10 mouse cellular contexts compared by ENCODE assay signal in genomic region chr11:54478414-54478813, GRCm38 (mm10). TPM values are rescaled to one million over a fixed set of nuclear protein-coding genes. Genes with fewer than 3 reads are reported as not detected.
DNase-seq lines count a peak whose midpoint lies in the region; ATAC-seq and TF ChIP-seq lines count a peak whose summit lies in the region.
"Had no signal": no experiment of that assay in that cellular context is flagged by ENCODE, and none has a peak within 500 bp of the region (broad histone marks: within the 10 kb centered on the region; RNA-seq: fewer than 3 reads in every experiment).

No protein-coding gene starts in this region.

- TF ChIP-seq CTCF in midbrain, postnatal 0 days (IDR thresholded peaks at IDR 0.05) = peak; percentile 56

- no peaks in the 10 kb centered on the region for H3K27me3 ChIP-seq in midbrain, postnatal 0 days (ENCODE audit: insufficient read depth, low read length)
- no peaks in the 10 kb centered on the region for H3K27me3 ChIP-seq in midbrain, embryonic 10.5 days (ENCODE audit: low read depth, poor library complexity, severe bottlenecking)
- H3K27me3 ChIP-seq in embryonic facial prominence, embryonic 10.5 days (replicated peaks; ENCODE audit: low read depth, poor library complexity, severe bottlenecking) = no peaks in the 10 kb centered on the region
- no peaks in the 10 kb centered on the region for H3K27me3 ChIP-seq in kidney, embryonic 16.5 days (ENCODE audit: insufficient read depth, low read length)
- H3K27me3 ChIP-seq: intestine, embryonic 15.5 days; liver, embryonic 15.5 days had no signal

- H3K36me3 ChIP-seq in midbrain, postnatal 0 days (ENCODE audit: insufficient read depth, low read length) = peaks cover 7% of the 10 kb centered on the region
- H3K36me3 ChIP-seq in midbrain, embryonic 10.5 days = peaks cover 23% of the 10 kb centered on the region
- peaks cover 22% of the 10 kb centered on the region for H3K36me3 ChIP-seq in embryonic facial prominence, embryonic 10.5 days (replicated peaks)
- 0 out of 2 replicates have a peak, but pooled peaks cover 6% of the 10 kb centered on the region for H3K36me3 ChIP-seq in kidney, embryonic 16.5 days (ENCODE audit: insufficient read depth, low read length)
- H3K36me3 ChIP-seq: intestine, embryonic 15.5 days had no signal

- WGBS in midbrain, postnatal 0 days = 86% methylated on average over 1 of the region's 1 CpGs
- 88% methylated on average over 1 of the region's 1 CpGs for WGBS in midbrain, embryonic 10.5 days
- whole genome bisulfite sequencing in embryonic facial prominence, embryonic 10.5 days = 85% methylated on average over 1 of the region's 1 CpGs
- 88% methylated on average over 1 of the region's 1 CpGs for WGBS in kidney, embryonic 16.5 days

- no peak overlapping the region for H3K27ac ChIP-seq in midbrain, postnatal 0 days (ENCODE audit: low read depth, low read length)
- H3K27ac ChIP-seq in midbrain, embryonic 10.5 days (replicated peaks) = no peak overlapping the region
- H3K27ac ChIP-seq in embryonic facial prominence, embryonic 10.5 days (replicated peaks) = no peak overlapping the region
- H3K27ac ChIP-seq in kidney, embryonic 16.5 days (ENCODE audit: low read length) = no peak overlapping the region
- H3K27ac ChIP-seq: intestine, embryonic 15.5 days; liver, embryonic 15.5 days had no signal

- peak; percentile 27 for DNase-seq in embryo, embryonic 10 days (ENCODE audit: low spot score)
- DNase-seq in embryo, embryonic 9.5 days (ENCODE audit: extremely low spot score) = no peak
- no peak for DNase-seq in midbrain, postnatal 0 days (ENCODE audit: low spot score)
- no peak for DNase-seq in midbrain, embryonic 10.5 days (ENCODE audit: low spot score)
- peak; percentile 9 for DNase-seq in embryonic facial prominence, embryonic 10.5 days (ENCODE audit: low spot score)
- DNase-seq in thymus, postnatal 25 days = peak; percentile 37
- no peak for DNase-seq in layer of hippocampus, adult 18-20 months (ENCODE audit: low spot score in 2 of 2)

- no peak for ATAC-seq in midbrain, postnatal 0 days (ENCODE audit: low FRiP score)
- ATAC-seq in kidney, embryonic 16.5 days (ENCODE audit: low FRiP score, low TSS enrichment) = no peak
- ATAC-seq: intestine, embryonic 15.5 days had no signal

- H3K9ac ChIP-seq in midbrain, postnatal 0 days (replicated peaks; ENCODE audit: low read length, poor library complexity, severe bottlenecking) = no peak overlapping the region
- no peak overlapping the region for H3K9ac ChIP-seq in kidney, embryonic 16.5 days (replicated peaks; ENCODE audit: low read length)
- H3K9ac ChIP-seq: intestine, embryonic 15.5 days; liver, embryonic 15.5 days had no signal

- no peak overlapping the region for H3K4me2 ChIP-seq in midbrain, postnatal 0 days (ENCODE audit: low read depth, low read length, poor library complexity, severe bottlenecking)
- no peak overlapping the region for H3K4me2 ChIP-seq in kidney, embryonic 16.5 days (replicated peaks; ENCODE audit: low read depth, low read length)
- H3K4me2 ChIP-seq: intestine, embryonic 15.5 days; liver, embryonic 15.5 days had no signal

- no peaks in the 10 kb centered on the region for H3K9me3 ChIP-seq in midbrain, postnatal 0 days (ENCODE audit: low read length)
- H3K9me3 ChIP-seq in midbrain, embryonic 10.5 days (replicated peaks) = 0 out of 2 replicates have a peak, but pooled peaks cover 2% of the 10 kb centered on the region
- peaks cover 5% of the 10 kb centered on the region; the same call in 1 of the 2 replicates for H3K9me3 ChIP-seq in embryonic facial prominence, embryonic 10.5 days
- H3K9me3 ChIP-seq in kidney, embryonic 16.5 days (ENCODE audit: low read length) = no peaks in the 10 kb centered on the region
- H3K9me3 ChIP-seq: intestine, embryonic 15.5 days; liver, embryonic 15.5 days had no signal

- H3K4me1 ChIP-seq in midbrain, postnatal 0 days (ENCODE audit: insufficient read depth, low read length) = no peaks in the 10 kb centered on the region
- no peaks in the 10 kb centered on the region for H3K4me1 ChIP-seq in midbrain, embryonic 10.5 days
- H3K4me1 ChIP-seq in embryonic facial prominence, embryonic 10.5 days = no peaks in the 10 kb centered on the region
- H3K4me1 ChIP-seq in kidney, embryonic 16.5 days (ENCODE audit: insufficient read depth, low read length) = no peaks in the 10 kb centered on the region
- H3K4me1 ChIP-seq: intestine, embryonic 15.5 days; liver, embryonic 15.5 days had no signal

- H3K4me3 ChIP-seq in midbrain, postnatal 0 days (ENCODE audit: low read depth, low read length) = no peak overlapping the region
- H3K4me3 ChIP-seq in midbrain, embryonic 10.5 days = no peak overlapping the region
- no peak overlapping the region for H3K4me3 ChIP-seq in embryonic facial prominence, embryonic 10.5 days
- no peak overlapping the region for H3K4me3 ChIP-seq in kidney, embryonic 16.5 days (ENCODE audit: low read length)
- H3K4me3 ChIP-seq: intestine, embryonic 15.5 days; liver, embryonic 15.5 days had no signal

RNA-seq across cellular contexts. Expression of gene Fnip1, which starts 40.4 kb away (rescaled TPM):
- 20.4 and 23.5 TPM in 2 replicates for total RNA-seq in midbrain, postnatal 0 days (2014; rRNA removed)
- 7.5 and 7.7 TPM in 2 replicates for polyA plus RNA-seq in midbrain, postnatal 0 days (2015; fragmentation: Nextera tagmentation; extraction: Ambion mirVana)
- polyA plus RNA-seq in midbrain, embryonic 10.5 days (2016; fragmentation: Nextera tagmentation; extraction: Ambion mirVana) = 8.7 and 9.4 TPM in 2 replicates
- polyA plus RNA-seq in embryonic facial prominence, embryonic 10.5 days (2016; fragmentation: Nextera tagmentation; extraction: Ambion mirVana) = 7.8 and 8.6 TPM in 2 replicates
- total RNA-seq in layer of hippocampus, adult 18-20 months (2021) = 10 to 100 TPM; 36.5 to 38.2 TPM
- 8.9 and 10.0 TPM in 2 replicates for polyA plus RNA-seq in kidney, embryonic 16.5 days (2015; fragmentation: Nextera tagmentation; extraction: Ambion mirVana)

RNA-seq across cellular contexts. Expression of gene Rapgef6, which starts 44.2 kb away (rescaled TPM):
- total RNA-seq in midbrain, postnatal 0 days (2014; rRNA removed) = 62.9 and 88.4 TPM in 2 replicates
- polyA plus RNA-seq in midbrain, postnatal 0 days (2015; fragmentation: Nextera tagmentation; extraction: Ambion mirVana) = 28.8 and 33.4 TPM in 2 replicates
- polyA plus RNA-seq in midbrain, embryonic 10.5 days (2016; fragmentation: Nextera tagmentation; extraction: Ambion mirVana) = 31.3 and 33.1 TPM in 2 replicates
- polyA plus RNA-seq in embryonic facial prominence, embryonic 10.5 days (2016; fragmentation: Nextera tagmentation; extraction: Ambion mirVana) = 38.7 and 39.6 TPM in 2 replicates
- total RNA-seq in layer of hippocampus, adult 18-20 months (2021) = 10 to 100 TPM; 40.1 to 43.5 TPM
- 29.4 and 36.6 TPM in 2 replicates for polyA plus RNA-seq in kidney, embryonic 16.5 days (2015; fragmentation: Nextera tagmentation; extraction: Ambion mirVana)

Comparison
In these comparisons a context has a peak if more than half of its experiments do, and no peak if none do; other contexts are left out.
1. DNase-seq: peak in embryo, embryonic 10 days (single experiment), embryonic facial prominence, embryonic 10.5 days (single experiment) and thymus, postnatal 25 days (single experiment); none in embryo, embryonic 9.5 days (single experiment), midbrain, postnatal 0 days (single experiment), midbrain, embryonic 10.5 days (single experiment) and layer of hippocampus, adult 18-20 months (0 of 2).